Mouse (Mus musculus) ovary, adult 18-20 months (tissue): ENCODE data around the gene Gm20388.
A peak's percentile ranks its signal among the peaks of the same experiment; 100 is the strongest.

Experiments
- DNase-seq: peaks from one replicate; pipeline ENCODE4 v3.0.0; 2022; ENCODE audit warnings: low spot score, mixed read lengths

Gm20388 gene

DNA sequence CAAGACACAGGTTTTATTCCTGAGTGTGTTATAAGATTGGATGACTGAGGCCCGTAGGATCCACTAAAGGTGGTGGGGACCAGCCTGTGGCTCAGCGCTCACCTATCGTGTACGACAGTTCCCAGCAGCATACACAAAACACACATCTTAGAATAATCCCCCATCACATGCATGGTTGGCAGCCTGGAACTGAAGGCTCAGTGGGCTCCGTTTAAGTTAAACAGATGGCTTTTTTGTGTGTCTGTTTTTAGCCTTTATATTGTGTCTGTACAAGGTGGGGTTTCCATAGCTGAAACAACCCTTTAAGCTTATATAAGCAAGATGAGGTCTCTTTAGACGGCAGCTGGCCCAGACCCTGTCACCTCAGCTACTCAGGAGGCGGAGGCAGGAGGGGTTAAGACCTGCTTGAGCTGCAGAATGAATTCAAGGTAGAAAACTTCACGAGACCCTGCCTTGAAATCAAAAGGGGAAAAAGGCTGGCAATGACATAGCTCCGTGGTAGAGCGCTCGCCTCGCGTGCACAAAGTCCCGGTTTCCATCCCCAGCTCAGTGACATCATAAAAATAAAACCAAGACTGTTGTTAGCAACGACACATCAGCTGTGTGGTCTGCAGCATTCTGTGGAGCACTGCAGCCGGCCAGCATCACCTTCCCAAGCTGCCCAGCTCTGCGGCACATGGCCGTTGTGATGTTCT lies 835.5 kb downstream of the Gm20388 start:
- DNase-seq = no peak

GRCm38 (mm10) chr8:120747286-120747685 lies 836.6 kb downstream of the Gm20388 start:
- DNase-seq = no peak

DNA sequence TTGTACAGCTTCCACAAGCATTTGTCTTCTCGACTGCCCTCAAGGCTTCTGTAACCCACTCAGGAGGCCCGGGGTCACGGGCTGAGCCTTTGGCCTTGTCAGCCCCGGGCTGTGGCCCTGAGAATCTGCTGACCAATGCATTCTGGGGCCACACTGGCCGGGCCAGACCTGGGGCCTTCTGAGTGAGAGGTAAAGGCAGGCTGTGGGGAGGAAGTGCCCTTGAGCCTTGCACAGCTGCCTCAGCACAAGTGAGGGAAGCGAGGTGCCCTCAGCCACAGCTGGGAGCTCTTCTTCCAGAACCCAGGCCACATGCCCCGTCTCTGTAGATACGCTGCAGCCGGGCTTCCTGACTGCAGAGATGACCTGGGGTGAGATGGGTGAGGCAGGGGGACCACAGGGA lies 840.0 kb downstream of the Gm20388 start:
- DNase-seq = peak; percentile 75

GRCm38 (mm10) chr8:120751226-120752081 lies 840.8 kb downstream of the Gm20388 start:
- no peak for DNase-seq

DNA sequence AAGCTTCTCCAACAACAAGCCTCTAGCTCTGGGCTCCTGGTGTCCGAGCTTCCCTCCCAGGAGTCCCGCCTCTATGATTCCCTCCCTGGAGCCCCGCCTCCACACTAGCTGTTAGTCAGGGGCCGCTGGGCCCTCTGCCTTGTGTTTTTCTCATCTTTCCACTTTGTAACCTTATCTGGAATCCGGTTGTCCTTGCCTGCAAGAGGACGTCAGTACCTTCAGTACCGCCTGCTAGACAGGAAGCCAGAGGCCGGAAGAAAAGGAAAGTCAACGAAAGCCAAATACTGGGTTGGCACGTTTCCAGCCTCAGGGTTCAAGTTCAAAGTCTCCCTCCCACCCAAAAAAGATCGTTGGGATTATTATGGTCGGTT lies 841.4 kb downstream of the Gm20388 start:
- peak; percentile 77 for DNase-seq

DNA sequence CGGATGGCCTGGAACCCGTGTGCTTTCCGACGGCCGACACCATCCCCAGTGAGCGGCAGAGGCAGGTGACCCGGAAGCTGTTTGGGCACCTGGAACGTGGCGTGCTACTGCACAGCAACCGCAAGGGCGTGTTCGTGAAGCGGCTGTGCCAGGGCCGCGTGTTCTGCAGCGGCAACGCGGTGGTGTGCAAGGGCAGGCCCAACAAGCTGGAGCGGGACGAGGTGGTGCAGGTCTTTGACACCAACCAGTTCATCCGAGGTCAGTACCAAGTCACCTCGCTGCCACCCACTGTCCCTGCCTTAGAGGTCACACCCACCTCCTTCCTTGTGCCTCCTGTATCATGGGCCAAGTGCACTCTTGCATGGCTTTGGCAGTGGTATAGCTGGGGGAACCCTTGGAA lies 842.8 kb downstream of the Gm20388 start:
- no peak for DNase-seq

GRCm38 (mm10) chr8:120755306-120756297 lies 845.0 kb downstream of the Gm20388 start:
- DNase-seq = no peak

DNA sequence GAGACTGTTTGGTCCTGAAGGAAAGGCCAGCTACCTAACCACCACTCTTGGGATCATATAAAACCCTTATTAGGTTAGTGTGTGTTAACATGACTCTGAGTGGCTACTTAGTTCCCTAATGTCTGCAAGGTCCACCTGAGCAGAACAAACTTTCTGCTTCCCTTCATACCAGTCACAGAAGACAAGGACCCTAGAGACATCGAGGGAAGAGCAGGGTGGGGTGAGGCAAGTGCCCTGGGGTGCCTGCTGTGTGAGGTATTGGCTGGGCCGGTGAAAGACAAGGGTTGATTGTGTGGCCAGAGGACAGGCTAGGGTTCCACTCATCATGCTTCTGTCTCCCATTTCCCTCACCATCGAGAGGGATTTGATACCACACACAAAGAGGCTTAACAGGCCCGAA lies 847.4 kb downstream of the Gm20388 start:
- DNase-seq = no peak

DNA sequence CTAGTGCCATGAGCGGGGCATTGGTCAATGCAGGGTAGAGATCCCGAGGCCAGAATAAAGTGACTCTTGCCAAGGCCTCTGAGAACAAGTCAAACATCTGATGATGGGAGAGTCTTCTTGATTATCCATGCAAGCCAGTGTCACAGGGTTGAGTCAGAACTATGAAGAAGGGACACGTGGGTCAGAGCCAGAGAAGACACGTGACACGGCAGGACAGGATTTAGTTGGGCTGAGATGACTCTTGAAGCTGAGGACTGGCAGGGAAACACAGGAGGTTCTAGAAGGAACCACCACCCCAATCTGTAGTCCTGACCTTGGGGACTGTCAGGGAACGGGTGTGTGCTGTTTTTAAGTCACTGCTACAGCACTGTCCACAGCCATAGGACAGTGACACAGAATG lies 849.2 kb downstream of the Gm20388 start:
- no peak for DNase-seq

DNA sequence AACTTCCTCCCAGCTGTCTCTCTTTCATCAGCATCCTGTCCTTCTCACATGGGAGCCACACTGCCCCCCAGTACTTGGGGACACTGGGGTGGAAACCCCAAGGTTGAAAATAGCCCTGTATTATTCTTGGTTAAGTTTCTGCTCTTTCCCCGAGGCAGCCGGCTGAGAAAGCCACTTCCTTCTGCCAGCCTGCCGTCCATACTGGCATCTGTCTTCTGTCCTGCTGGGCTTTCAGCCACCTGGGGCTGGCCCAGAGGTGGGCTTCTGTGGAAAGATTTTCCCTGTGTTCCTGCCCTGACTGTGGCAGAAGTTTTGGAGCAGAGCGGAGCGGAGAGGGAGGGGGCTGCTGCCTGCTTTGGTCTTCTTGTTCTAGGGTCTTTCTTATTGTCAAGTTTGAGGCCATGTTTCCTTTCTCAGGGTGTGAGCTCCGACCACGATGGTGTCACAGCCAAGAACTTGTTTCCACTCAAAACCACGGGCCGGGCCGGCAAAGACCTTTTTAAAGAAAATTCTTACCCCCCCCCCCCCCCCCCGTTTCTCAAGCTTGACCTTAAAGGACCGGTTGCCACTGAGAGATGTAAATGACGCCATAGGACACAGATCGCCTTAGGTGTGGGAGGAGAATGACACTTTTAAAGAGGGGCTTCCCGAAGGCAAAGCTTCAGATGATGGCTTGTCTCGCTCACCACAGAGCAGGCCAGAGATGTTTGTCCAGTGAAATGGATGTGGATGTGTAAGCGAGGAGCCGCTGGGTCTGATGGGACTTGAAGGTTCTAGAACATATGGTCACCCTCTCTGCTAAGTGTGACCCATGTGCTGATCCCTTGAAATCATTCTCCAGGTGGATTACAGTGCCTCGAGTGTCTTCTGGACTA lies 849.9 kb downstream of the Gm20388 start:
- DNase-seq = no peak

DNA sequence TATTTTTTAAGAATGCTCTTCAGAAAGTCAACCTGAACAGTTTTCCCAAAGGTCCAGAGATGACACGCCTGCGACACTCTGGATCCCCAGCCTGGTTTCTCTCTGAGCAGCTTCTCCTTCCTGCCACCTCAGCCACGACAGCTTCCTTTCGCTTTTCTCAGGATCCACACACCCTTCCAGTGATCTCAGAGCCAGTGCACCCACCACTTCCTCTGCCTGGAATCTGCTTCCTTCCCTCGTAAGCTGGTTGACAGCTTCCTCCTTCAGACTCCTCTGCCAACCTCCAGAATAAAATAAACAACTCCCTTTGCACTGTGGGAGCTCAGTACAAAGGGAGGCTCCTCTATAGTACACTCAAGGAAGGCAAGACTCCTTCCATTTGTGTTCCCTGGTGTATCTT lies 852.6 kb downstream of the Gm20388 start:
- no peak for DNase-seq

DNA sequence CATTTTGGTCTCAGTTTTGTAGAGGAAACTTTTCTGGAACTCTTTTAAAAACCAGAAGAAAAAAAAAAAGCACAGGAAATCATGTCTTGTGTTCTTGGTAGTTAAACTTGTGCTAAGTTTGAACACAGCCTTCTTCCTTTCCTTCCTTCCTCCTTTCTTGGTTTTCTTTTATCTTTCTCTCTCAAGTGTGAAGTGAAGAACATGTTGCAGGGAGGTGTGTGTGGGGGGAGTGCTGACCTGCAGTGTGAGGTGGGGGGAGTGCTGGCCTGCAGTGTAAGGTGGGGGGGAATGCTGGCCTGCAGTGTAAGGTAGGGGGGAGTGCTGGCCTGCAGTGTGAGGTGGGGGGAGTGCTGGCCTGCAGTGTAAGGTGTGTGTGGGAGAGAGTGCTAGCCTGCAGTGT lies 854.0 kb downstream of the Gm20388 start:
- no peak for DNase-seq

DNA sequence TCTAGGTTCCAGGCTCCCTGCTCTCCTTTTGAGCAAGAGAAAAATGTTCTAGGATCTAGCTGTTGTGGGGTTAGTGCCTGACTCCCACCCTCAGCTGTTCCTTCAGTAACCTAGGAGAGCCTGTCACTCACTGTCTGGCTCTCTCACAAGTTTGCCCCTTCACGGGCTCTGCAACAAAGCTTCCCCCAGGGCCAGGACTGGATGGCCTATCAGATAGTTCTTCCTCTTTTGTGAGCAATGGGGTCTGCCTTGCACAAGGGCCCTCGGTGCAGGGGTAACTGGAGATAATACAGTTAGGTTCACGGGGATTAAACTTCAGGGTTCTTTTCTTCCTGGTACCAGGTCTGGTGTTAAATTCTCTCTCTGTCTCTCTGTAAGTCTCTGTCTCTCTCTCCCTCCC lies 856.0 kb downstream of the Gm20388 start:
- DNase-seq = no peak

DNA sequence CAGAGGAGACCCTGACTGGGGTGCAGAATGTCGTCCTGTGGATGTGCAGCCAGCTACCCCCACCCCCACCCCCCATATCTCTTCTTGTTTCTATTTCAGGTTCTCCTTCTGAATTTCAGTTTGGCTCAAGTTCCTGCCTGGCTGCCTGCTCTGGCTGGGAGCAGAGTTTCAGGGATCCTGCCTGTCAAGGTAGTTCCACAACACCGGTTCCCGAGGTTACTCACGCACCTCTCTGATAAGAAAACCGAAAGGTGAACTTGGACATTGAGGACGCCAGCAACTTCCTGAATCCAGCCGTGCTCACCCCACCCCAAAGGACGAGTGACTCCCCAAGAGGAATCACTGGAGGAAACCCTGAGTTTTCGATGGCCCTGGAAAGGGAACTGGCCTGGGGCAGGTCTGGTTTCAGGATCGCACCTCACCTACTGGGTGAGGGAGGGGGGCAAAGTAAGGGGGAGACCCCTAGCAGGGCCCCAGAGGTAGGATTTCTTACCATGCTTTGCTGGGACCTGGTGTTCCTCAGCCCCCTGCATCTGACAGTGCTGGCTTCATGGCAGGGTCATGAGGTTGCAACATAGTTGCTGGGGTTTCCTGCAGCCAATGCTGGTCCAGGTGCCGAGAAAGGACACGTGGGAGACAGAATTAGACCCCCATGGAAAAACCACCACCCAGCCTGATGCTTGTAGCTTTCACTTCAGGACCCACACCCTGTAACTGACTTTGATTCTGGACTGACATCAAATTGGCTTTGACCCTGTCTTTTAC lies 858.0 kb downstream of the Gm20388 start:
- no peak for DNase-seq

DNA sequence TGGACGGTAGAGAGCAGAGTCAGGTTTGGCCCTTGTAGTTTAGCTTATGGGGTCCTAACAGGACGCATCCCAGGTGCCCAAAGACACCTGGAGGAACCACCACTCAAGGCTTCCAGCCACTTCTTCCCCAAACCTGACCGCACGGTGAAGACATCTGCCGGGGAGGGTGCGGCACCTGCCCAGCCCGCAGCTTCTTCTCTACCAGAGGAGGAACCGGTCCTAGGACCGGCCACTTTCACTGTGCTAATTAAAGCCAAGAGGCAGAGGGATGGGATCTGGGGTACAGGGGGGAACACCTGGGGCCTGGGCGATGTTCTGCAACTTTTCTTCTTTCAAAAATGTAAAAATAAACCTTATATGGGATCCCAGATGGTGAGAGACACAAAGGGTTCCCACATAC lies 866.5 kb downstream of the Gm20388 start:
- no peak for DNase-seq

DNA sequence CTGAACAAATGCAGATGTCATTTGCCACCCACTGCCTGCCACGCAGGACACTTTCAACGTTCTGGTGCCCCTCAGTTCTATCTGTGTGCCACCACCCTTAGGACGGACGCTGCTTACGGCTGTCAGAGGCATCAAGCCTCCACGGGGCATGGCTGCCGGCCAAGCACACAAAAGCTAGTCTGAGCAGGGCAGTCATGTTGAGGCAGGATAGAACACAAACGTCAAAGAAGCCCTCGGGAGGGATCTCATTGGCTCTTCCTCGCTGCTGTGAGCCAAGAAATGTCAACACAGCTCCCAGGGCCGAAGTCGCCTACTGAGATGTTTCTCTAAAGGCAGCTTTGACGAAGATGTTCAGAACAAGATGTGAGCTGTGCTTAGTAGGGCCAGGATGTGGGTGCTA lies 867.1 kb downstream of the Gm20388 start:
- no peak for DNase-seq

GRCm38 (mm10) chr8:120779106-120779505 lies 868.5 kb downstream of the Gm20388 start:
- no peak for DNase-seq

DNA sequence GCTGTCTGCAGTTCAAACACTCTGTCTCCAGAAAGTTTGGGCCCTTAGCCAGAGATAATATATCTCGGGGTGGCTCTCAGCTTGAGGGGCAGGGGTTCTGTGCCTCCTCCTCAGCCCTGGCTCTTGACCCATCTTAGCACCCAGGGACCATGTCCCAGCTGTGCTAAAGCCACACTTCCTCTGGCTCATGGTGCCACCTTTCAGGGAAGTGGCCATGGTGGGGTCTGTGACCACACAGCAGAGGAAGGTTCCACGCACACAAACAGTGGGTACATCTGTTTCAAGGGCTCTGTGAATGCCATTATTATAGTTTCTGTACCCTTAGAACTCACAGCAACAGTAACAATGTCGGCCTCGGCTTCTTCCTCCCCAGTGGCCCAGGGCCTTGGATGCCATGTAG lies 873.1 kb downstream of the Gm20388 start:
- DNase-seq = no peak

DNA sequence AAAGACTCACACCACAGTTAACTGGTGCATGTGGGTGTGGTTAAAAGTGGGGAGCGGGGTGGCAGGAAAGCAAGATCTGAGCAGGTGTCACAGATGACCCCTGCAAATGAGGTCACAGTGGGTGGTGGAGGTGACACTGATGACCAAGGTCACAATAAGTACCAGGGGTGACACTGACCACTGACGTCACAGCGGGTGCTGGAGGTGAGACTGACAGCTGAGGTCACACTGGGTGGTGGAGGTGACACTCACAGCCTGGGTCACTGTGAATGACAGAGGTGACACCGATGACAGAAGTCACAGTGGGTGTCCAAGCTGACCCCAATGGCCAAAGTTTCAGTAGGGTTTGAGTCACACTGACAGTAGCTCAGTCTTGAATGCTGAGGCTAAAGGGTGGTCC lies 876.1 kb downstream of the Gm20388 start:
- DNase-seq = no peak

GRCm38 (mm10) chr8:120787631-120788030 lies 877.0 kb downstream of the Gm20388 start:
- no peak for DNase-seq

DNA sequence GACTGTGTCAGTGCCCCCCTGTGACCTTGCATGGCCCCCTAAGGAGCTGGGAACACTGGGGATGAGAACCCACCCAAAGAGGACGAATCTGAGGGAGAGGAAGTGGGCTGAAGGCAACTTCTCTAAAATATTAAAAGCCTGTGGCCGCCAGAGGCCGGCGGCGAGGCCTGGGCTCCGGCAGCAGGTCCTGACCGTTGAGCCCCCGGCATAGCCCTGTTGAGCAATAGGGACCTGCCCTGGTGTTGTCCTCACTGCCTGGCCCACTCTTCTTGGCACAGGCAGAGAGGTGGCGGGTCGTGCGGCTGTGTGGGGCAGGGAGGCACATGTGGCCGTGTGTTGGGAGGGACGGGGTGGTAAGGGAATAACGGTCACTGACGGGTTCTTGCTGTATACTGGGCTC lies 882.1 kb downstream of the Gm20388 start:
- no peak for DNase-seq
